Mouse (Mus musculus) testis, adult 2 months (tissue): ENCODE measurements around the gene Spib.

ENCODE experiments used
- CTCF ChIP-seq: fragments of 200-500 bp; IDR thresholded peaks from 2 replicates; pipeline ENCODE4 v1.5.1; 2012; ENCODE audit warnings: low read depth, mild to moderate bottlenecking, inconsistent platforms, low read length, moderate library complexity; ENCODE audit not compliant: control insufficient read depth, insufficient read depth, insufficient replicate concordance
- POLR2A ChIP-seq: fragments of 200-500 bp; IDR thresholded peaks from 2 replicates; pipeline ENCODE4 v1.6.1; 2012; ENCODE audit warnings: low read depth, mild to moderate bottlenecking, inconsistent platforms, low read length, moderate library complexity; ENCODE audit not compliant: control insufficient read depth

GRCm38 (mm10) chr7:44485572-44486195 lies 46.2 kb downstream of the Spib start:
- no peak for TF ChIP-seq CTCF
- TF ChIP-seq POLR2A, result no peak
